Mouse (Mus musculus): ENCODE measurements around the gene Rsu1. TPM values are rescaled to one million over a fixed set of nuclear protein-coding genes. Genes with fewer than 3 reads are reported as not detected.

Gene Rsu1
- total RNA-seq, 4 experiments from 2014 or later, result 64.5 to 81.6 (median 74.6) TPM

- DNase-seq, result no peak
These were observed 102.5 kb downstream of the Rsu1 start for GRCm38 (mm10) chr2:13168743-13169142.

DNA sequence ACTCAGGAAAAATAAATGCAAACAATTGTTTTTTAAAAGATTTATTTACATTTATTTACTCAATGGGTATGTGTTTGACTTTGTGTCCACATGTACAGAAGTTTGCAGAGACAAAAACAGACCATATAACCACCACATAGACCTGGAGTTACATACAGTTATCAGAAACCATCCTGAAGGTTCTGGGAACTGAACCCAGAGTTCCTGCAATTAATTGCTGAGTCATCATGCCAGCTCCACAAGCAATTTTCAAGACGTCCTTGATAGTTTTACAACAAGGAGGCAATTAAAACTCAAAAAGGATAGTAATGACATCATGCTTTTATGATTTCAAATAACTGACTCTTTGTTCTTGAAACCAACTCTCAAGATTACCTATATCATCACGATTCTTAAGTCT, 109.5 kb downstream of the Rsu1 start:
- no peak for DNase-seq

GRCm38 (mm10) chr2:13145245-13145644, 126.0 kb downstream of the Rsu1 start:
- DNase-seq, result no peak

DNA sequence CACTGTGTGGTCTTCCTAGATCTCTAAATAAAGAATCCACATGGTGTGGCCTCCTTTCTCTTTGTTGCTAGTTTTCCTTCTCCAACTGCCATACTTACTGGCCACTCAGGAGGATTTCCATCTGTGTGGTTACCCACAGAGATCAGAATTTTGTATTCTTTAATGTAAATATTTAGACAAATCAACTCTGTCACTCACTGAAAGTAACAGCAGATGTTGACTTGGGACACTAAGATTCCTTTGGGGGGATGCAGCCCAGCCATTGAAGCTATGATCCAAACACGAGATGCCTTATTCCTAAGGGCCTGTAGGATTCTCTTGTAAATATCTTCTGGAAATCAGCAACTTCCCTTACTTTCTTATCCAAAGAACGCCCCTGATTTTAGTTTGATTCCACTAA, 136.3 kb downstream of the Rsu1 start:
- no peak for DNase-seq

DNA sequence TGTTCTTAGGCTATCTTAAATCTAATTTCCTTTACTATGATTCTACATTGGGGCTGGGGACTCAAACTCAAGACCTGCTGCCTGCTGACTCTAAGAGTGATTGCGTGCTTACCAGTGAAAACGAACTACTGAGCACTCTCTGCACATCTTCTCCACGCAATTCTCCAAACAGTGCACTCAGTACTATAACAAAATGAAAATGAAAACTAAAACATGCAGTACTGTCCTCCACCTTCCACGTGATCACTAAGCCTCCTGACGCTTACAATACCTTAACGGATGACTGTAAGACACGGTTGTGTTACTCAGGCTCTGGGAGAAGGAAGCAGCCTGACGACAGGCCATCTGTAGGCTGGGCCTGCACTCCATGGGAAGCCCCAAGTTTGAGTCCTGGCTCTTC, 138.4 kb downstream of the Rsu1 start:
- no peak for DNase-seq

DNA sequence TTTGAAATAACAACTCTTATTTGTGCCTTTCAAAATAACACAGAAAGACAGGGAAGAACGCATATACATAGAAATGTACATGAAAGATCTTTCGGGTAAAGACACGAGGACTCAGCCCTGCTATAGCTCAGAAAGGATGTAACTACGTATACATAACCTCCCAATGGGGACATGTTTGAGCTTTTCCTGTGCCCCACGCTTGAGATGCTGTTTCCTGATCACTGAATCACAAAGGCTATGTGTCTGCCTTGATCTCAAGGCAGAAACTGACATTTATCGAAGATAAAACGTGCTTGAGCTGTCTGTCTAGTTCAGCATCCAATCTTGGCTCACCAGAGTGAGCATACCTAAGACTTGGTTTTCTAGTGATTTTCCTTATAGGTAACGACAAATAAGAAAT, 138.8 kb downstream of the Rsu1 start:
- DNase-seq, result no peak

DNA sequence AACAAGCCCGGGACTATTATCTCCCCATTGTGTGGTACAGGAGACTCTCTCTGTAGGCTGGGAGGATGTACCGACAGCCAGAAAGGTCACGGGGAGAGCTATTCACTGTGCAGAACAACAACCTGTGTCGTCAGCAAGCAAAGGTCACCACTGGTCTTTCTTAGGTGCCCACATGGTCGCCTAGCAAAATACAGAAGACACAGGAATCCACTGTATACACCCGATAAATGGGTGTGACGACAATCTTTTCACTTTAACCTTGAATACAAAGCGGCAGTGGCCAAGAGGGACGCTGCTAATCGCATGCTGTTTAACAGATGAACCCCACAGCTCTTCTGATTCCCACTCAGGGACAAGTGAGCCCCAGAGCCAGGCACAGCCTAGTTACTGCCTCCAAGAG, 141.4 kb downstream of the Rsu1 start:
- no peak for DNase-seq

DNA sequence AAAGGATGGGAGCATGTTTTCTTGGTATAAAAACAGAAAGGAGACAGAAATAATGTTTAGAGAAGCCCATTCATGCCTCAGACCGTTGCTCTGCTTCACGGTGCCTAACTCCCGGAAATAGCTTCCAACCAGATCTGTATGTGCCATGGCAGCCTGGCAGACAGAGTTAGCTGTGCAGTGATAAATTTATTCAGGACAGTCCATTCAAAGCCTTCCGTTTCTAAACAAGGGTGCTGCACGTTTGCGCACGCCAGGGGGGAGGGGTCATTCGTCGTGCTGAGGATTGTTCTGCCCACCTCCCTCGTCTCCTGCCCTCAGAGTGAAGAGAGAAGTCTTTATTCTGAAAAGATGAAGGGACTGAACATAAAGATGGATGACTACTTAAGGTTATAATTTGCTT, 141.9 kb downstream of the Rsu1 start:
- no peak for DNase-seq

- DNase-seq, result no peak
These were observed 150.8 kb downstream of the Rsu1 start for GRCm38 (mm10) chr2:13120461-13120860.

GRCm38 (mm10) chr2:13117896-13118295, 153.3 kb downstream of the Rsu1 start:
- DNase-seq, result no peak

GRCm38 (mm10) chr2:13106531-13106930, 164.7 kb downstream of the Rsu1 start:
- no peak for DNase-seq

- DNase-seq, result no peak
These were observed 166.8 kb downstream of the Rsu1 start for GRCm38 (mm10) chr2:13104388-13104787.

DNA sequence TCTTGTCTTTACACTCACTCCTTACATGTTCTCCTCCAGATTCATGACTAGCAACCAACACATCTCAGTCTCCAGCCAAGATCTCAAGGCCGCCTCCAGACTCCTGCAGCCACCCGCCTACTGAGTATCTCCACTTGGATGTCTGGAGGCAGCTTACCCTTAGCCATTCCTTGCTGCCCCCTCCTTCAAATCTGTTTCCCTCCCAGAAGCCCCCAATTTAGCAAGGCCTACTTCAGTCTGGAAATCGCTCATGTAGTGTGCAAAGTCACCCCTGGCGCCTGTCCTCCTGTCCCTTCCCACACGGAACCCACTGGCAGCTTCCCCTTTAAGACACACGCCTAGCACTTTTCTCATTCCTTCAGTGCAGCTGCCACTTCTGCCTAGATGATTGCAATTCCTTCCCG, 167.4 kb downstream of the Rsu1 start:
- DNase-seq, result no peak

DNA sequence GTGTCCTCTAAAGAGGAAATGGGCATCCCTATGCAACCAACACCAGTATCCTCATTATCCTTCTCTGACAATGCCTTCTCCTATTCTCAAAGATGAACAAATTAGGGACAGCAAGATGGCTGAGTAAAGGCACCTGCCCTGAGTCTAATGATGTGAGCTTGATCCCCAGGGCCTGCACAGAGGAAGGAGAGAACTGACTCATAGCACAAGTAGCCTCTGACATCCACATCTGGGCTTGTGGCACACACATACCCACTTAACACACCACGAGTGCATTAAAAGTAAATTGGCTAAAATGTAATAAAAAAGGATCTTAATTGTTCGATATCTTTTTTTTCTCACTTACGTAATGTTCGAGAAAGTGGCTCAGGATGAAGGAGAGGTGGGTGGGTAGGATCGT, 177.2 kb downstream of the Rsu1 start:
- no peak for DNase-seq

- DNase-seq, result no peak
These were observed 177.6 kb downstream of the Rsu1 start for GRCm38 (mm10) chr2:13093570-13093969.

GRCm38 (mm10) chr2:13091399-13092015, 179.7 kb downstream of the Rsu1 start:
- DNase-seq, result no peak

DNA sequence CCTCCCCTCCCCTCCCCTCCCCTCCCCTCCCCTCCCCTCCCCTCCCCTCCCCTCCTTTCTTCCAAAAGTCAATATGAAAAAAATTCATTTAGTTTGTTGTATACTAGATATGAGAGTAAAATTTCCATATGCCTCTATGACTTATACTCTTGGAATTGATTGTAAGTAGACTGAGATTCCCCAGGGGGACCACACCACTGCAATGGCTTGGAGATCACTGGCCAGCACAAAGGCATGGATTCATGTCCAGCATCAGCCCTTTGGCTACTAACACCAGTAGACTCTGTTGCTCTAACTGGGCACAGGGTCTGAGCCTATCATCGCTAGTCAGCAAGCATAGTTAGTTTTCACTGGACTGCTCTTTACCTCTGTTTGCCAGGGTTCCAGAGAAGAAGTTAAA, 180.4 kb downstream of the Rsu1 start:
- DNase-seq, result no peak

GRCm38 (mm10) chr2:13089861-13090260, 181.4 kb downstream of the Rsu1 start:
- no peak for DNase-seq

GRCm38 (mm10) chr2:13088266-13088665, 182.9 kb downstream of the Rsu1 start:
- DNase-seq, result no peak

GRCm38 (mm10) chr2:13087811-13088210, 183.4 kb downstream of the Rsu1 start:
- DNase-seq, result no peak

DNA sequence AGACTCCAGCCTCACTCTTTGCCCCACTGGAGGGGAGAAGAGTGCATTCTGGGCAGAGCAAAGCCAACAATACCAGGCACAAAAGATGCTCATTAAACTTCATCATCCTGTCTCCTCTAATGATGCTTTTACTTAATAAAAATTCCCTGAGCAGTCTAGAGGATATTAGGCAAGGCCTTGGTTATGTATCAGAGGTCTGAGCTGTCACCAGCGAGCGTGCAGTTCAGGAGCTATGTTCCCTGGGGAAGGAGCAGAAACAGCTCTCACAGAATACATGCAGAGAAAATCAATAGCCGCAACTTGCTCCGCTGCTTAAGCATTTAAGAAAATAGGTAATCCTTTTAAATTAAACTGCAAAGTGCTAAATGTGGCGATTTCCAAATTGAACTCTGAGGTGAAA, 187.0 kb downstream of the Rsu1 start:
- no peak for DNase-seq

- no peak for DNase-seq
These were observed 190.7 kb downstream of the Rsu1 start for GRCm38 (mm10) chr2:13080476-13080875.

DNA sequence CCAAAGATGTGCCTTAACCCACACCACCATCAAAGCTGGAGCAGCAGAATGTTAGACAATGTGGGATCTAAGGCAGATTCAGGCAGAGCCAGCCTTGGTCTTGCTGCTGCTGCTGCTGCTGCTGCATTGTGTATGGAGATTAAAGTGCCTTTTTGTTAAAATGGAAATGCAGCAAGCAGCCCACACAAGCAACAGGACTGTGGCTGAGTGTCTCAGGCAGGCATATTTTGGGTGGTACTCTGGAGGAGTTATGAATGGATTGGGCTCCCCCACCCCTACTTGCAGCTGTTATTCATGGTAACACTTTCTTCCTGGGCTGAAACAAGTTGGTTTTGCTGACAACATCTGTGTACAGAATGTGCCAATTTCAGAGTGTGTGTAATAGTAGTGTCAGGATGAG, 199.0 kb downstream of the Rsu1 start:
- no peak for DNase-seq

- DNase-seq, result no peak
These were observed 210.6 kb downstream of the Rsu1 start for GRCm38 (mm10) chr2:13060426-13061170.

- no peak for DNase-seq
These were observed 222.6 kb downstream of the Rsu1 start for GRCm38 (mm10) chr2:13048649-13049048.

Data from adrenal gland, adult 8-10 months (tissue).